In genomic region chr3:60091321-60091720, GRCm38 (mm10) we compare ENCODE assay signal across 26 mouse cellular contexts. TPM values are rescaled to one million over a fixed set of nuclear protein-coding genes. Genes with fewer than 3 reads are reported as not detected.
A peak's percentile ranks its signal among the peaks of the same experiment; 100 is the strongest.
DNase-seq lines count a peak whose midpoint lies in the region; ATAC-seq and TF ChIP-seq lines count a peak whose summit lies in the region.
"Had no signal": no experiment of that assay in that cellular context is flagged by ENCODE, and none has a peak within 500 bp of the region (broad histone marks: within the 10 kb centered on the region; RNA-seq: fewer than 3 reads in every experiment).

No protein-coding gene starts in this region.

- no peak overlapping the region for H3K4me3 ChIP-seq in kidney, embryonic 14.5 days (ENCODE audit: low read length)
- no peak overlapping the region for H3K4me3 ChIP-seq in liver, adult 2 months (ENCODE audit: insufficient read depth, low read depth, low read length)
- H3K4me3 ChIP-seq in liver, postnatal 0 days (ENCODE audit: low read depth, low read length) = no peak overlapping the region
- no peak overlapping the region for H3K4me3 ChIP-seq in hindbrain, embryonic 14.5 days (replicated peaks; ENCODE audit: low read length)
- H3K4me3 ChIP-seq: embryonic facial prominence, embryonic 13.5 days; forebrain, embryonic 12.5 days; heart, adult 2 months; heart, embryonic 15.5 days; hindbrain, embryonic 13.5 days had no signal

- ATAC-seq in kidney, embryonic 14.5 days (ENCODE audit: low FRiP score, low TSS enrichment) = no peak
- ATAC-seq in liver, postnatal 0 days = no peak
- no peak for ATAC-seq in hindbrain, embryonic 14.5 days (ENCODE audit: low FRiP score)
- ATAC-seq: CD4-positive, CD25-positive, alpha-beta regulatory T cell, adult 4 months; forebrain, embryonic 16.5 days had no signal

- no peaks in the 10 kb centered on the region for H3K9me3 ChIP-seq in kidney, embryonic 14.5 days (ENCODE audit: control insufficient read depth, low read length)
- no peaks in the 10 kb centered on the region for H3K9me3 ChIP-seq in liver, postnatal 0 days (ENCODE audit: low read length)
- no peaks in the 10 kb centered on the region for H3K9me3 ChIP-seq in hindbrain, embryonic 14.5 days (ENCODE audit: control insufficient read depth, low read length)
- H3K9me3 ChIP-seq: embryonic facial prominence, embryonic 13.5 days; forebrain, embryonic 12.5 days; G1E; heart, embryonic 15.5 days; hindbrain, embryonic 13.5 days had no signal

- no peak for TF ChIP-seq CTCF in liver, adult 2 months (IDR thresholded peaks at IDR 0.05; ENCODE audit: low read depth, low read length)
- TF ChIP-seq CTCF in liver, postnatal 0 days (IDR thresholded peaks at IDR 0.05; ENCODE audit: low read depth) = no peak

- H3K4me2 ChIP-seq in kidney, embryonic 14.5 days (replicated peaks; ENCODE audit: low read depth, low read length) = no peak overlapping the region
- no peak overlapping the region for H3K4me2 ChIP-seq in liver, postnatal 0 days (ENCODE audit: low read depth, low read length)
- no peak overlapping the region for H3K4me2 ChIP-seq in hindbrain, embryonic 14.5 days (replicated peaks)
- H3K4me2 ChIP-seq: embryonic facial prominence, embryonic 13.5 days; forebrain, embryonic 12.5 days; heart, embryonic 11.5 days; heart, embryonic 15.5 days; hindbrain, embryonic 13.5 days had no signal

- no peaks in the 10 kb centered on the region for H3K79me2 ChIP-seq in liver, adult 2 months (ENCODE audit: control insufficient read depth, insufficient read depth, low read length)

- WGBS in kidney, embryonic 14.5 days = 75% methylated on average over 8 of the region's 8 CpGs
- 36% methylated on average over 8 of the region's 8 CpGs for WGBS in liver, adult 2 months
- WGBS in liver, postnatal 0 days (ENCODE audit: insufficient replicate concordance) = 65% methylated on average over 8 of the region's 8 CpGs
- 85% methylated on average over 8 of the region's 8 CpGs for WGBS in hindbrain, embryonic 14.5 days

- no peak overlapping the region for H3K27ac ChIP-seq in kidney, embryonic 14.5 days (ENCODE audit: low read depth, low read length)
- H3K27ac ChIP-seq in liver, adult 2 months (replicated peaks; ENCODE audit: insufficient read depth, low read depth, low read length) = peak overlapping the region; percentile 1
- H3K27ac ChIP-seq in liver, postnatal 0 days (ENCODE audit: low read depth) = no peak overlapping the region
- no peak overlapping the region for H3K27ac ChIP-seq in hindbrain, embryonic 14.5 days
- H3K27ac ChIP-seq: embryonic facial prominence, embryonic 13.5 days; forebrain, embryonic 12.5 days; heart, adult 2 months; heart, embryonic 15.5 days; hindbrain, embryonic 13.5 days had no signal

- no peaks in the 10 kb centered on the region for H3K36me3 ChIP-seq in kidney, embryonic 14.5 days (ENCODE audit: control insufficient read depth, insufficient read depth, low read length)
- peaks cover 3% of the 10 kb centered on the region for H3K36me3 ChIP-seq in liver, adult 2 months (ENCODE audit: control insufficient read depth, insufficient read depth, low read length)
- H3K36me3 ChIP-seq in liver, postnatal 0 days (replicated peaks; ENCODE audit: insufficient read depth, low read length) = no peaks in the 10 kb centered on the region
- no peaks in the 10 kb centered on the region for H3K36me3 ChIP-seq in hindbrain, embryonic 14.5 days (replicated peaks; ENCODE audit: control insufficient read depth, insufficient read depth)
- H3K36me3 ChIP-seq: embryonic facial prominence, embryonic 13.5 days; forebrain, embryonic 12.5 days; G1E; heart, embryonic 15.5 days; hindbrain, embryonic 13.5 days had no signal

- H3K9ac ChIP-seq in kidney, embryonic 14.5 days (ENCODE audit: low read depth, low read length) = no peak overlapping the region
- H3K9ac ChIP-seq in liver, adult 2 months (ENCODE audit: low read depth, low read length) = no peak overlapping the region
- no peak overlapping the region for H3K9ac ChIP-seq in liver, postnatal 0 days (replicated peaks)
- no peak overlapping the region for H3K9ac ChIP-seq in hindbrain, embryonic 14.5 days
- H3K9ac ChIP-seq: embryonic facial prominence, embryonic 13.5 days; forebrain, embryonic 12.5 days; heart, embryonic 15.5 days; hindbrain, embryonic 13.5 days had no signal

- peak; percentile 37 for DNase-seq in kidney, adult 11 months
- peak; percentile 85 for DNase-seq in liver, adult 2 months (ENCODE audit: extremely low read depth, low read depth, low spot score)
- DNase-seq in liver, postnatal 0 days = no peak
- DNase-seq in kidney, postnatal 36 days = peak; percentile 46 to 50
- DNase-seq in hindbrain, embryonic 14.5 days (ENCODE audit: low spot score) = no peak
- no peak for DNase-seq in thymus, postnatal 36 days
- DNase-seq: adrenal gland, postnatal 10 days; B cell, adult 2 months; cerebellum, adult 11-12 months; cerebellum, adult 9-10 months; cerebellum, postnatal 36 days; gastrocnemius, postnatal 10 days; heart, adult 2 months; heart, postnatal 14 days had no signal

- H3K4me1 ChIP-seq in kidney, embryonic 14.5 days (ENCODE audit: control insufficient read depth, insufficient read depth, low read length) = no peaks in the 10 kb centered on the region
- peaks cover 16% of the 10 kb centered on the region for H3K4me1 ChIP-seq in liver, adult 2 months (ENCODE audit: control insufficient read depth, insufficient read depth, low read length)
- no peaks in the 10 kb centered on the region; the same call in 1 of the 2 replicates for H3K4me1 ChIP-seq in liver, postnatal 0 days (ENCODE audit: insufficient read depth)
- no peaks in the 10 kb centered on the region for H3K4me1 ChIP-seq in hindbrain, embryonic 14.5 days (replicated peaks; ENCODE audit: control insufficient read depth, insufficient read depth, low read length)
- H3K4me1 ChIP-seq: embryonic facial prominence, embryonic 13.5 days; forebrain, embryonic 12.5 days; heart, embryonic 15.5 days; hindbrain, embryonic 13.5 days had no signal

- no peak for TF ChIP-seq EP300 in liver, postnatal 0 days (IDR thresholded peaks at IDR 0.05; ENCODE audit: low read depth)

- no peak for TF ChIP-seq POLR2A in liver, adult 2 months (IDR thresholded peaks at IDR 0.05; ENCODE audit: extremely low read depth, insufficient read depth, low read length)

- no peaks in the 10 kb centered on the region for H3K27me3 ChIP-seq in kidney, embryonic 14.5 days (ENCODE audit: control insufficient read depth, insufficient read depth, low read length)
- H3K27me3 ChIP-seq in liver, adult 2 months (ENCODE audit: control insufficient read depth, insufficient read depth, low read length) = no peaks in the 10 kb centered on the region
- no peaks in the 10 kb centered on the region for H3K27me3 ChIP-seq in liver, postnatal 0 days (ENCODE audit: insufficient read depth, low read length)
- H3K27me3 ChIP-seq in hindbrain, embryonic 14.5 days (ENCODE audit: control insufficient read depth, insufficient read depth, low read length) = no peaks in the 10 kb centered on the region
- H3K27me3 ChIP-seq: embryonic facial prominence, embryonic 13.5 days; forebrain, embryonic 12.5 days; heart, embryonic 15.5 days; hindbrain, embryonic 13.5 days had no signal

RNA-seq across cellular contexts. Expression of gene Sucnr1, which starts 9.7 kb away (rescaled TPM):
- 1.4 and 1.8 TPM in 2 replicates for polyA plus RNA-seq in kidney, embryonic 14.5 days (2014; fragmentation: Nextera tagmentation; extraction: Ambion mirVana)
- 27.3 and 45.3 TPM in 2 replicates for total RNA-seq in liver, adult 2 months (2014; rRNA removed)
- 27.1 and 28.0 TPM in 2 replicates for polyA plus RNA-seq in liver, adult 2 months (2012; rRNA removed)
- 0.21 and 0.34 TPM in 2 replicates for polyA plus RNA-seq in liver, postnatal 0 days (2015; fragmentation: Nextera tagmentation; extraction: Ambion mirVana)
- polyA plus RNA-seq in hindbrain, embryonic 14.5 days (2014; fragmentation: Nextera tagmentation; extraction: Ambion mirVana) = not detected in 2 replicates
- total RNA-seq: G1E; heart, adult 2 months; heart, postnatal 14 days; hematopoietic stem cell, adult 5-6 weeks had no signal
- polyA plus RNA-seq: brain, embryonic 14.5 days; CD4-positive, CD25-positive, alpha-beta regulatory T cell, adult 4 months; forebrain, embryonic 12.5 days; forebrain, embryonic 16.5 days; frontal cortex, adult 2 months; G1E; heart, embryonic 11.5 days; hindbrain, embryonic 13.5 days had no signal

Comparison
In these comparisons a context has a peak if more than half of its experiments do, and no peak if none do; other contexts are left out.
1. DNase-seq: peak in kidney, adult 11 months (single experiment), liver, adult 2 months (single experiment) and kidney, postnatal 36 days (2 of 2); none in liver, postnatal 0 days (single experiment), hindbrain, embryonic 14.5 days (single experiment) and thymus, postnatal 36 days (0 of 2).
2. RNA of gene Sucnr1, which starts 9.7 kb away (polyA plus RNA-seq): 27.1 to 28.0 TPM in liver, adult 2 months; 1.4 to 1.8 TPM in kidney, embryonic 14.5 days, 0.21 to 0.34 TPM in liver, postnatal 0 days and not detected in hindbrain, embryonic 14.5 days; every median in the first group is over 10 times any median in the second.